ENCODE assay signal across 10 mouse cellular contexts in genomic region chr8:106839209-106840001, GRCm38 (mm10). TPM values are rescaled to one million over a fixed set of nuclear protein-coding genes. Genes with fewer than 3 reads are reported as not detected.
DNase-seq lines count a peak whose midpoint lies in the region; ATAC-seq and TF ChIP-seq lines count a peak whose summit lies in the region.
"Had no signal": no experiment of that assay in that cellular context is flagged by ENCODE, and none has a peak within 500 bp of the region (broad histone marks: within the 10 kb centered on the region; RNA-seq: fewer than 3 reads in every experiment).

No protein-coding gene starts in this region.

- no peak for DNase-seq in liver, adult 2 months (ENCODE audit: extremely low read depth, low read depth, low spot score)
- peak; percentile 48 for DNase-seq in forebrain, postnatal 0 days
- peak; percentile 10 for DNase-seq in hindbrain, embryonic 11.5 days (ENCODE audit: low spot score)
- no peak for DNase-seq in limb, embryonic 11.5 days (ENCODE audit: low spot score)
- DNase-seq in stomach, postnatal 0 days (ENCODE audit: low spot score), result no peak
- DNase-seq in adrenal gland, postnatal 25 days, result no peak
- DNase-seq in urinary bladder, postnatal 14 days (ENCODE audit: low spot score), result no peak

- no peak overlapping the region for H3K4me2 ChIP-seq in liver, embryonic 12.5 days
- H3K4me2 ChIP-seq in forebrain, postnatal 0 days (ENCODE audit: low read depth), result peak overlapping the region; percentile 17; the same call in 1 of the 2 replicates
- H3K4me2 ChIP-seq in hindbrain, embryonic 11.5 days (replicated peaks; ENCODE audit: low read depth, low read length), result no peak overlapping the region
- H3K4me2 ChIP-seq in limb, embryonic 11.5 days (ENCODE audit: low read depth, severe bottlenecking), result no peak overlapping the region
- H3K4me2 ChIP-seq in stomach, postnatal 0 days (replicated peaks; ENCODE audit: low read depth), result no peak overlapping the region

- no peak overlapping the region for H3K9ac ChIP-seq in liver, adult 2 months (ENCODE audit: low read depth, low read length)
- H3K9ac ChIP-seq in liver, embryonic 12.5 days, result no peak overlapping the region
- H3K9ac ChIP-seq in forebrain, postnatal 0 days, result peak overlapping the region; percentile 39
- H3K9ac ChIP-seq in hindbrain, embryonic 11.5 days (ENCODE audit: low read depth, low read length), result no peak overlapping the region
- peak overlapping the region; percentile 14; the same call in 1 of the 2 replicates for H3K9ac ChIP-seq in limb, embryonic 11.5 days (ENCODE audit: low read length)
- no peak overlapping the region for H3K9ac ChIP-seq in stomach, postnatal 0 days (ENCODE audit: low read length)

- TF ChIP-seq POLR2A in liver, adult 2 months (IDR thresholded peaks at IDR 0.05; ENCODE audit: extremely low read depth, insufficient read depth, low read length), result no peak

- TF ChIP-seq CTCF in liver, adult 2 months (IDR thresholded peaks at IDR 0.05; ENCODE audit: low read depth, low read length), result no peak
- TF ChIP-seq CTCF in forebrain, postnatal 0 days (IDR thresholded peaks at IDR 0.05; ENCODE audit: low read depth), result no peak
- TF ChIP-seq CTCF in stomach, postnatal 0 days (IDR thresholded peaks at IDR 0.05; ENCODE audit: low read depth), result no peak

- no peaks in the 10 kb centered on the region; the same call in 1 of the 2 replicates for H3K4me1 ChIP-seq in liver, adult 2 months (ENCODE audit: control insufficient read depth, insufficient read depth, low read length)
- H3K4me1 ChIP-seq in liver, embryonic 12.5 days, result peaks cover 14% of the 10 kb centered on the region; the same call in 1 of the 2 replicates
- peaks cover 7% of the 10 kb centered on the region; the same call in 1 of the 2 replicates for H3K4me1 ChIP-seq in forebrain, postnatal 0 days (ENCODE audit: insufficient read depth)
- H3K4me1 ChIP-seq in hindbrain, embryonic 11.5 days (replicated peaks; ENCODE audit: control insufficient read depth, insufficient read depth, low read length), result no peaks in the 10 kb centered on the region
- peaks cover 8% of the 10 kb centered on the region; the same call in 1 of the 2 replicates for H3K4me1 ChIP-seq in limb, embryonic 11.5 days (ENCODE audit: control insufficient read depth, insufficient read depth, low read length)
- 0 out of 2 replicates have a peak, but pooled peaks cover 2% of the 10 kb centered on the region for H3K4me1 ChIP-seq in stomach, postnatal 0 days (replicated peaks; ENCODE audit: control insufficient read depth, insufficient read depth)

- no peaks in the 10 kb centered on the region for H3K79me2 ChIP-seq in liver, adult 2 months (ENCODE audit: control insufficient read depth, insufficient read depth, low read length)

- no peaks in the 10 kb centered on the region for H3K27me3 ChIP-seq in liver, adult 2 months (ENCODE audit: control insufficient read depth, insufficient read depth, low read length)
- H3K27me3 ChIP-seq in liver, embryonic 12.5 days (replicated peaks), result no peaks in the 10 kb centered on the region
- no peaks in the 10 kb centered on the region for H3K27me3 ChIP-seq in forebrain, postnatal 0 days (ENCODE audit: insufficient read depth, low read length)
- no peaks in the 10 kb centered on the region for H3K27me3 ChIP-seq in hindbrain, embryonic 11.5 days (ENCODE audit: control insufficient read depth, insufficient read depth, low read length)
- H3K27me3 ChIP-seq in limb, embryonic 11.5 days (ENCODE audit: control insufficient read depth, insufficient read depth, low read length), result no peaks in the 10 kb centered on the region
- H3K27me3 ChIP-seq in stomach, postnatal 0 days (ENCODE audit: control insufficient read depth, insufficient read depth, low read length), result no peaks in the 10 kb centered on the region
- H3K27me3 ChIP-seq: Patski had no signal

- no peak overlapping the region for H3K4me3 ChIP-seq in liver, adult 2 months (ENCODE audit: insufficient read depth, low read depth, low read length)
- H3K4me3 ChIP-seq in liver, embryonic 12.5 days, result no peak overlapping the region
- H3K4me3 ChIP-seq in forebrain, postnatal 0 days (ENCODE audit: low read depth, low read length), result no peak overlapping the region
- no peak overlapping the region for H3K4me3 ChIP-seq in hindbrain, embryonic 11.5 days (ENCODE audit: low read depth, low read length)
- no peak overlapping the region for H3K4me3 ChIP-seq in limb, embryonic 11.5 days (ENCODE audit: low read depth, low read length)
- no peak overlapping the region for H3K4me3 ChIP-seq in stomach, postnatal 0 days (ENCODE audit: low read depth, low read length)

- ATAC-seq in liver, embryonic 12.5 days, result no peak
- peak; percentile 45 for ATAC-seq in forebrain, postnatal 0 days
- ATAC-seq in hindbrain, embryonic 11.5 days (ENCODE audit: low FRiP score), result no peak
- no peak for ATAC-seq in limb, embryonic 11.5 days (ENCODE audit: insufficient number of reproducible peaks, low FRiP score, low TSS enrichment, low read depth)
- ATAC-seq in stomach, postnatal 0 days (ENCODE audit: low FRiP score, low TSS enrichment), result no peak
- ATAC-seq: Patski had no signal

- no peaks in the 10 kb centered on the region for H3K36me3 ChIP-seq in liver, adult 2 months (ENCODE audit: control insufficient read depth, insufficient read depth, low read length)
- peaks cover 4% of the 10 kb centered on the region; the same call in 1 of the 2 replicates for H3K36me3 ChIP-seq in liver, embryonic 12.5 days
- H3K36me3 ChIP-seq in forebrain, postnatal 0 days (ENCODE audit: insufficient read depth), result no peaks in the 10 kb centered on the region
- no peaks in the 10 kb centered on the region for H3K36me3 ChIP-seq in hindbrain, embryonic 11.5 days (ENCODE audit: control insufficient read depth, insufficient read depth, low read length)
- peaks cover 3% of the 10 kb centered on the region; the same call in 1 of the 2 replicates for H3K36me3 ChIP-seq in limb, embryonic 11.5 days (ENCODE audit: control insufficient read depth, insufficient read depth, low read length)
- no peaks in the 10 kb centered on the region for H3K36me3 ChIP-seq in stomach, postnatal 0 days (ENCODE audit: control insufficient read depth, insufficient read depth, low read length)

- TF ChIP-seq EP300 in stomach, postnatal 0 days (optimal IDR thresholded peaks at IDR 0.05), result no peak

- H3K9me3 ChIP-seq in liver, embryonic 12.5 days (replicated peaks), result no peaks in the 10 kb centered on the region
- H3K9me3 ChIP-seq in forebrain, postnatal 0 days (ENCODE audit: low read length), result no peaks in the 10 kb centered on the region
- H3K9me3 ChIP-seq in hindbrain, embryonic 11.5 days (ENCODE audit: control insufficient read depth, low read length), result no peaks in the 10 kb centered on the region
- H3K9me3 ChIP-seq in limb, embryonic 11.5 days (ENCODE audit: control insufficient read depth, low read length), result no peaks in the 10 kb centered on the region
- H3K9me3 ChIP-seq in stomach, postnatal 0 days (ENCODE audit: control insufficient read depth, low read length), result no peaks in the 10 kb centered on the region

- WGBS in liver, adult 2 months, result 51% methylated on average over 11 of the region's 11 CpGs
- 50% methylated on average over 11 of the region's 11 CpGs for WGBS in liver, embryonic 12.5 days (ENCODE audit: insufficient replicate concordance)
- WGBS in forebrain, postnatal 0 days, result 31% methylated on average over 11 of the region's 11 CpGs
- 54% methylated on average over 11 of the region's 11 CpGs for WGBS in hindbrain, embryonic 11.5 days
- whole genome bisulfite sequencing in limb, embryonic 11.5 days, result 44% methylated on average over 11 of the region's 11 CpGs
- 33% methylated on average over 11 of the region's 11 CpGs for WGBS in stomach, postnatal 0 days

- H3K27ac ChIP-seq in liver, adult 2 months (replicated peaks; ENCODE audit: insufficient read depth, low read depth, low read length), result 0 out of 2 replicates have a peak overlapping the region, but pooled peaks have one; percentile 11
- H3K27ac ChIP-seq in liver, embryonic 12.5 days, result no peak overlapping the region
- peak overlapping the region; percentile 79 for H3K27ac ChIP-seq in forebrain, postnatal 0 days (ENCODE audit: low read depth, low read length)
- H3K27ac ChIP-seq in hindbrain, embryonic 11.5 days (ENCODE audit: low read depth, low read length), result no peak overlapping the region; the same call in 1 of the 2 replicates
- no peak overlapping the region; the same call in 1 of the 2 replicates for H3K27ac ChIP-seq in limb, embryonic 11.5 days (replicated peaks; ENCODE audit: low read depth, low read length)
- H3K27ac ChIP-seq in stomach, postnatal 0 days (replicated peaks), result peak overlapping the region; percentile 56; the same call in 1 of the 2 replicates

RNA-seq across cellular contexts. Expression of gene Has3, which starts 30.6 kb away (rescaled TPM):
- total RNA-seq in liver, adult 2 months (2014; rRNA removed), result 0.07 TPM in 1 of 2 replicates, not detected in the other
- polyA plus RNA-seq in liver, adult 2 months (2012; rRNA removed), result 0.02 TPM in 2 replicates
- 0.04 TPM in 2 replicates for polyA plus RNA-seq in liver, embryonic 12.5 days (2016; fragmentation: Nextera tagmentation; extraction: Ambion mirVana)
- total RNA-seq in forebrain, postnatal 0 days (2014; rRNA removed), result 18.1 and 19.7 TPM in 2 replicates
- polyA plus RNA-seq in forebrain, postnatal 0 days (2015; fragmentation: Nextera tagmentation; extraction: Ambion mirVana), result 0.77 and 0.86 TPM in 2 replicates
- polyA plus RNA-seq in hindbrain, embryonic 11.5 days (2014; fragmentation: Nextera tagmentation; extraction: Ambion mirVana), result 0.29 and 0.39 TPM in 2 replicates
- 0.24 and 0.40 TPM in 2 replicates for polyA plus RNA-seq in limb, embryonic 11.5 days (2014; fragmentation: Nextera tagmentation; extraction: Ambion mirVana)
- 0.28 and 0.40 TPM in 2 replicates for polyA plus RNA-seq in stomach, postnatal 0 days (2015; fragmentation: Nextera tagmentation; extraction: Ambion mirVana)
- 0.33 and 0.55 TPM in 2 replicates for total RNA-seq in adrenal gland, postnatal 25 days (2021)
- total RNA-seq: hematopoietic stem cell, adult 5-6 weeks had no signal

RNA-seq across cellular contexts. Expression of gene Utp4, which starts 54.0 kb away (rescaled TPM):
- total RNA-seq in liver, adult 2 months (2014; rRNA removed), result 8.0 and 9.3 TPM in 2 replicates
- 11.8 and 14.9 TPM in 2 replicates for polyA plus RNA-seq in liver, adult 2 months (2012; rRNA removed)
- polyA plus RNA-seq in liver, embryonic 12.5 days (2016; fragmentation: Nextera tagmentation; extraction: Ambion mirVana), result 69.5 and 73.2 TPM in 2 replicates
- total RNA-seq in forebrain, postnatal 0 days (2014; rRNA removed), result 22.2 and 23.2 TPM in 2 replicates
- polyA plus RNA-seq in forebrain, postnatal 0 days (2015; fragmentation: Nextera tagmentation; extraction: Ambion mirVana), result 26.9 and 30.4 TPM in 2 replicates
- polyA plus RNA-seq in hindbrain, embryonic 11.5 days (2014; fragmentation: Nextera tagmentation; extraction: Ambion mirVana), result 65.7 and 73.0 TPM in 2 replicates
- 82.6 and 89.6 TPM in 2 replicates for polyA plus RNA-seq in limb, embryonic 11.5 days (2014; fragmentation: Nextera tagmentation; extraction: Ambion mirVana)
- 30.4 and 33.7 TPM in 2 replicates for polyA plus RNA-seq in stomach, postnatal 0 days (2015; fragmentation: Nextera tagmentation; extraction: Ambion mirVana)
- 39.6 and 47.2 TPM in 2 replicates for total RNA-seq in adrenal gland, postnatal 25 days (2021)

Comparison
In these comparisons a context has a peak if more than half of its experiments do, and no peak if none do; other contexts are left out.
1. H3K27ac ChIP-seq: peak in liver, adult 2 months (single experiment), forebrain, postnatal 0 days (single experiment) and stomach, postnatal 0 days (single experiment); none in liver, embryonic 12.5 days (single experiment), hindbrain, embryonic 11.5 days (single experiment) and limb, embryonic 11.5 days (single experiment).
2. DNase-seq: peak in forebrain, postnatal 0 days (single experiment) and hindbrain, embryonic 11.5 days (single experiment); none in liver, adult 2 months (single experiment), limb, embryonic 11.5 days (single experiment), stomach, postnatal 0 days (single experiment), adrenal gland, postnatal 25 days (single experiment) and urinary bladder, postnatal 14 days (single experiment).
3. H3K9ac ChIP-seq: peak in forebrain, postnatal 0 days (single experiment) and limb, embryonic 11.5 days (single experiment); none in liver, adult 2 months (single experiment), liver, embryonic 12.5 days (single experiment), hindbrain, embryonic 11.5 days (single experiment) and stomach, postnatal 0 days (single experiment).